Mouse (Mus musculus): ENCODE measurements around the gene Ubap2l. TPM values are rescaled to one million over a fixed set of nuclear protein-coding genes. Genes with fewer than 3 reads are reported as not detected.

Gene Ubap2l
- total RNA-seq, 2 experiments from 2014 or later = 151 to 326 TPM

DNA sequence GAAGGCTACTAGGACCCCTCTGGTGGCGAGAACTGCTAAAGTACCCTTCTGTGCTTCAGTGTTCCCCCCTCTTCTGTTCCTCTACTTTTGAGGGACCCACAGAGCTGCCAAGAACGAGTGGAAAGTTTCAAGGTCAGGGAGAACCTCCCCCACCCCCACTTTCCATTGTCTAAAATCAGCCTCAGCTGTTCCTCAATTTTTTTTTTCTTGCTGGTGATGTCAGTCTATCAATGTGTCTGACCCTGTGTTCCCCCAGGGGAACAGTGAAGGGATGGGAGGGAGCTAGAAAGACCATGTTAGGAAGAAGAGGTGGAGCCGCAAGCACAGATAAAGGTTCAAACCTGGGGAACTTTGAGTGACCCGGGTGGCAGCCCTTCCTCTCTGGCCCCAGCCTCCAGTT, 19.9 kb upstream of the Ubap2l start, which contains the start of gene Tpm3:
Gene Tpm3, plus strand, starts transcription at position 356 of the 400 bp plus-strand sequence.
- no peak for ATAC-seq (replicated peaks; ENCODE audit: low FRiP score, low TSS enrichment, poor library complexity, severe bottlenecking)

DNA sequence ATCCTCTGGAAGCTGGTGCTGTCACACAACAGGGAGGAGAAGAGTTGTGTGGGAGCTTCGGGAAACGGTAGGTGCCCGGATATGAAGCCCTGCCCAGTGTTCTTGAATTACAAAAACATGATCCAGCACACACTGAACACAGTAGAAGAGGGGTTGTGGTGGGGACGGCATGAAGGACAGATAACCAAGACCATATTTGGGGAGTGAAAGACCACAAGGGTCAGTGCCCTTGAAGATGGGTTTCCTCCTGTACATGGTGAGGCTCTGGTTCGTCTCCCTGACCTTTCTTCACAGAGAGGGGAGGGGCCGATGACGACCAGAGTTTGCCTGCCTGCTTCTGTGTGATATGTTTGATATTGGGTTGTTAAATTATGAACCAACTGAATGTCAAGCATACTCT, 17.3 kb upstream of the Ubap2l start:
- no peak for ATAC-seq (replicated peaks; ENCODE audit: low FRiP score, low TSS enrichment, poor library complexity, severe bottlenecking)

DNA sequence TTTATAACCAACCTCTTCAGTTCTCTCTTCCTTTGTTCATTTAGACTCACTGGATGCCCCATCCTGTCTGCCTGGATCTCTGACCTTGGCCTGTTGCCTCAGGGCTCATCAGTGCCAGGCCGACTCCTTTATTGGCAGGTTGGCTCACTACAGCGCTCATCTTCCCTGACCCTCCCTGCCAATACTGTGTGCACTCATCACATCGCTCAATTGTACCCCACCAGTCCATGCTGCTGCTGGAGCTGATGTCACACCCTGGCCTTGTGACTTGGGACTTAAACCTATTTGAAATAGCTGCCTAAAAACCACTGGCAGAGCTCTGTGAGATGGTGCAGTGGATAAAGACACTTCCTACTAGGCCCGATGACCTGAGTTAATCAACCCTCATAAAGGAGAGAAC, 15.4 kb upstream of the Ubap2l start:
- ATAC-seq (replicated peaks; ENCODE audit: low FRiP score, low TSS enrichment, poor library complexity, severe bottlenecking) = no peak

DNA sequence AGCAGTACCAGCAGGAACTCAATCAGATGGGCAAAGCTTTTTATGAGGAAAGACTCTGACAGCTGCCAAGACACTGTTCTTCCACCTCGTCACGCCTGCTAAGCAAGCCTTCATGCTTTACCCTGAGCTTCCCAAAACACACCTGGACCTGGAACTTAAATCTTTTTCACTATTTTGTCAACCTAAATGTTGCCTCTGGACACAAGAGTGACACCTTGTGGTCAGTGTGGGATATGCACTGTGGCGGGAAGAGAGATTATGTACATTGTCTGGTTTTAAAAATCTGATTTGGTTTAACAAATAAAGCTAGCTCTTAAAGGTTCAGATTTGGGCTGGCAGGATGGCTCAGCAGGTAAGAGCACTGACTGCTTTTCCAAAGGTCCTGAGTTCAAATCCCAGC, 13.1 kb upstream of the Ubap2l start:
- peak; percentile 45; the same call in 1 of the 2 replicates for ATAC-seq (replicated peaks; ENCODE audit: low FRiP score, low TSS enrichment, poor library complexity, severe bottlenecking)

DNA sequence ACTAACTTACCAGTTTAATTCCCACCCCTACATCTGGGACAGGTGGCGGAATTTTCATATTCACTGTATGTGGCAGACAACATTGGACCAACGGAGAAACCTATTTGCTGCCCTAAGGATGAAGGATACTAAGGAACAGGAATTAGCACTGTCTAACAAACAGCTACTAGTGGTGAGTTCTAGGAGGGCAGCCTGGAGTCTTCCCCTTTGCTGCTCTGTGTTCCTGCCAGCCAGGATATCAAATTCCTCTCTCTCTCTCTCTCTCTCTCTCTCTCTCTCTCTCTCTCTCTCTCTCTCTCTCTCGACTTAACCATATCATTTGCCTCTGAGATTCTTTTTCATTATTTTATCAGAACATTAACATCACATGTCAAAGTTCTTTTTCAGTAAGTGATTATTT, 12.0 kb upstream of the Ubap2l start:
- ATAC-seq (replicated peaks; ENCODE audit: low FRiP score, low TSS enrichment, poor library complexity, severe bottlenecking) = peak; percentile 55; the same call in 1 of the 2 replicates

DNA sequence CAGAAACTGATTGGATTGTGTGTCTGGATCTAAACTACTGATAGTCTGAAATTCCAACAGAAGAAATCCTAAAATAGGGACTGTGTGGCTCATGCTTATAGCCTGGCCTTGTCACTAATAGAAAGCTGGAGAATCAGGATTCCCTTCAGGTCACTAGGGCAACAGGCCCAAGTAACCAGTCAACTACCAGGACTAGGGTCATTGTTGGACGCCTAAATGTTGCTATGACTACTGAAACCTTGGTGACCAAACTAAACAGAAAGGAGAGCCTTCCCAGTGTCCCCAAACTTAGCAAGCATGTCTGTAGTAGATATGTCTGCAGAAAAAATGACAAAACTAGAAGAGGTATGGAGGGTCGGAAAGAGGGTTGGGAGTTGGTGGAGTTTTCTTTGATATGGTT, 10.1 kb upstream of the Ubap2l start:
- no peak for ATAC-seq (replicated peaks; ENCODE audit: low FRiP score, low TSS enrichment, poor library complexity, severe bottlenecking)

DNA sequence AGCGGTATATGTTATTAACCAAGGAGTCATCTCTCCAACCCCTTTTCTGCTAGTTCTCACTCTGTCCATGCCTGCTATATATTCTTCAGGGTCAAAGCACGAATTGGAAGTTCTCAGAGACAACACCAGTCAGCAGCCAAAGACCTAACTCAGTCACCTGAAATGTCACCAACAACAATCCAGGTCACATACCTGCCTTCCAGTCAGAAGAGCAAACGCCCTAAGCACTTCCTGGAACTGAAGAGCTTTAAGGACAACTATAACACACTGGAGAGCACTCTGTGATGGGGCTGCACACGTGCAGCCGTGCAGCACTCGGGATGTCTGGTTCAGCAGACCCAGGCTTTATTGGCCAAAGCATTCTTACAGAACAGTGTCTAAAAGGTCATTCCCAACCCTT, 9.1 kb upstream of the Ubap2l start:
- ATAC-seq (replicated peaks; ENCODE audit: low FRiP score, low TSS enrichment, poor library complexity, severe bottlenecking) = no peak

DNA sequence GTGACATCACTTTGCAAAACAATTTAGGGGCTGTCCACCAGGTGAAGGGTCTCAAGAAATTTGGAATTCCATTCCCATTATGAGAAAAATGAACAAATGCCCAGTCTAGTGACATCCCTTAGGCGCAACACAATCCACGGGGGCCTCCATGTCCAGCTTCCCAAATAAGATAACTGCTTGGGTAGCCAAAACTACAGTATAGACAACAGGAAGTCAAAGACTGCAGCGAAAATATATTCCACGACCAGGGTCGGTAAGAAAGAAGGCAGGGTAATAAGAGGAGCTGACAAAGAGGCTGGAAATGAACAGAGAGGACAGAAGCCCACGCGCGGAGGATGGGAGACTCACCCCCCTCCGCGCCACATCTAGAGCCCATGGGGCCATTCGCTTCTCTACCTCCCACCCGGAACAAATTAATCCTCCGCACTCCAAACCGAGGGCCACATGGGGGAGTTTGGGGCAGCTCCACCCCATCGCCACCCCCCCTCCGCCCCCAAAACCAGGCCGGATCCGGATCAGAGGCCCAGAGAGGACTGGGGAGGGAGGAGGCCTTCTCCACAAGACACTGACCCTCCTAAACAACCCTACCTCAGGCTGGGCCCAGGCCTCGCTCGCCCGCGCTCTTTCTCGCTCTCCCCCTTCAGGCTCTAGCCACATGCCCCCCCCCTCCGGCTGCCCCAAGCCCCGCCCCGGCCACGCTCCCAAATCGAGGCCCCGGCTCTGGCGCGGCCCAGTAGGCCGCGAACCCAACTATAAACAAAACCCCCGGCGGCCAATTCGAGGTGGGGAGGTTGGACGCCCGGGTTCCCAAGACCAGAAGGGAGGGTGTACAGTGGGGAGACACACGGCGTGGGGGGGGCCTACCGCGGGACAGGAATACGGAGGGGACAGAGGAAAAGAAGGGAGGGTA, 732 bp downstream of the Ubap2l start, which contains the start of gene 4933434E20Rik:
Gene 4933434E20Rik, plus strand, starts transcription at position 196 of the 910 bp plus-strand sequence.
- ATAC-seq (replicated peaks; ENCODE audit: low FRiP score, low TSS enrichment, poor library complexity, severe bottlenecking) = peak; percentile 64

DNA sequence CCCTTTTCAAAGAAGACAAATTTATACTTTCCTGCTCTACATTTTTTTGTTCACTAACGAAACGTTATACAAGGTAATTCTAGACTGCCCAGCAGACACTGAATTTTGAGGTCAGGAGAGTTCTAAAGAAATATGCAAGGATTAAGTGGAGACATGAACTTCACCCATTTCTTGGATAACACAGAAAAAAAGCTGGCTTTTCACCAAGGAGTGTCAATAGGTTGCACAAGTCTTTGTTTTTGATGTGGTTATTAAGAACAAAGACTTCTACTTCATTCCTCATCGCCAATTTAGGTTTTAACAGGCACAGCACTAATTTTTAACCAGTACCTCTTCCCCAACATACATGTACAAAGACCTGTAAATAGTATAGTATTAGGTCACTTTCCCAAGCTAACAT, 2.7 kb downstream of the Ubap2l start:
- no peak for ATAC-seq (replicated peaks; ENCODE audit: low FRiP score, low TSS enrichment, poor library complexity, severe bottlenecking)

DNA sequence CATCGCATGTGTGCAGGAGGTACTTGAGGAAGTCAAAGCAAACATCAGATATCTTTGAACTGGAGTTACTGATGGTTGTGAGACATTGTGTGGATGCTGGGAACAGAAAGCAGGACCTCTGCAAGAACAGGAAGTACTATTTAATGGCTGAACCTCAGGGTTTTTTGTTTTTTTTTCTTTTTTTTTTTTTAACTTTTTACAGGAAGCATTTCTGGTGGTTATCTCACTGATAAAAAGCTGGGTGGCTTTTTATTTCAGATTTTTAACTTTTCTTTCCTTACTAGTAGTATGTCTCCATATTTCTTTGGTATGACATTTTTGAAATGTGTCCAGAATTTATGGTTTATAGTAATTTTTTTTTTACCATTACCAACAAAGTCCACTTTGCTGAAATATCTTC, 16.2 kb downstream of the Ubap2l start:
- no peak for ATAC-seq (replicated peaks; ENCODE audit: low FRiP score, low TSS enrichment, poor library complexity, severe bottlenecking)

DNA sequence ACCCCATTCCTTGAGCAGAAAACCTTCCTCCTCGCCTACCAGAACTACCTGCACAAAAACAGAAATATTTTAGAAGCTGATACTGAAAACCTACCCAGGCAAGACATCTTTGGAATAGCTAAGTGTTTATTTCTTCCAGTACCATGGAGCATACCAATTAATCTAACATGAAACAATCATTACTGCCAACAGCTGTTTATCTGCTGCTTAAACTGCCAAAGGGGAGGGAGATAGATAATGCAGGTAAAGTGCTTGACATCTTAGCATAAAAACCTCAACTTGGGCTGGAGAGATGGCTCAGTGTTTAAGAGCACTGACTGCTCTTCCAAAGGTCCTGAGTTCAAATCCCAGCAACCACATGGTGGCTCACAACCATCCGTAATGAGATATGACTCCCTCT, 17.8 kb downstream of the Ubap2l start:
- 0 out of 2 replicates have a peak, but pooled peaks have one; percentile 37 for ATAC-seq (replicated peaks; ENCODE audit: low FRiP score, low TSS enrichment, poor library complexity, severe bottlenecking)

DNA sequence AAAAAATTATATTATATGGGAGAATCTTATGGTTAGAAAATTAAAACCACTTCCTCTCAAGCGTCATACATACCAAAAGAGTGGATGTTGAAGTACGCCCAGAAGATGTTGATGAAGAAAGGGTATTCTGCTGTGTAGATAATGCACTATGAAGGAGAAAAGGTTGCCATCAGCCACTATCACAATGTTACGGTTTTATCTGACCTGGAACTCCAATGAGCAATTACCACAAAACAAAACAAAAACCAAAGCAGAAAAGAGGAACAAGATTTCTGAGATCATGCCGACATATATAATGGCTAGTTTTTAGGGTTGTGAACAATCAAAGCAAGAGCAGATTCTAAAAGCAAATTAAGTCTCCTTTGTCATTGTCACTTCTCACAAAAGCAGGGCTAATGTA, 35.8 kb downstream of the Ubap2l start:
- ATAC-seq (replicated peaks; ENCODE audit: low FRiP score, low TSS enrichment, poor library complexity, severe bottlenecking) = no peak

DNA sequence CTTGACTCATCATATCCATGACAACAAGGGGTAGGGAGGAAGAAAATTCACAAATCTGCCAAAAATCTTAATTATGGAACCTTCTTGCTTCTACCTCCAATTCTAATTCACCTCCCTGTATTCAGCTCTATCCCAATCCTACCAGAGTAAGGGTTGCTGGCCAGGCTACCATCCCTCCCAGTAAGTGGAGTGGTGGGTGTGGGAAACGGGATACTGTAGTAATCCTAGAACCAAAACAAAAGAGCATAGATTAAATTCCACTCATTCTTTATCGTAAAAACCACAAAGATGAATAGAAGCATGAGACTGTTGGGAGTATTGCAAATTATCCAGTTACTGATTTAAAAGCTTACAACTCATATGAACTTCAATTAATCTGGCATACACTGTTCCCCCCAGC, 42.1 kb downstream of the Ubap2l start:
- no peak for ATAC-seq (replicated peaks; ENCODE audit: low FRiP score, low TSS enrichment, poor library complexity, severe bottlenecking)

DNA sequence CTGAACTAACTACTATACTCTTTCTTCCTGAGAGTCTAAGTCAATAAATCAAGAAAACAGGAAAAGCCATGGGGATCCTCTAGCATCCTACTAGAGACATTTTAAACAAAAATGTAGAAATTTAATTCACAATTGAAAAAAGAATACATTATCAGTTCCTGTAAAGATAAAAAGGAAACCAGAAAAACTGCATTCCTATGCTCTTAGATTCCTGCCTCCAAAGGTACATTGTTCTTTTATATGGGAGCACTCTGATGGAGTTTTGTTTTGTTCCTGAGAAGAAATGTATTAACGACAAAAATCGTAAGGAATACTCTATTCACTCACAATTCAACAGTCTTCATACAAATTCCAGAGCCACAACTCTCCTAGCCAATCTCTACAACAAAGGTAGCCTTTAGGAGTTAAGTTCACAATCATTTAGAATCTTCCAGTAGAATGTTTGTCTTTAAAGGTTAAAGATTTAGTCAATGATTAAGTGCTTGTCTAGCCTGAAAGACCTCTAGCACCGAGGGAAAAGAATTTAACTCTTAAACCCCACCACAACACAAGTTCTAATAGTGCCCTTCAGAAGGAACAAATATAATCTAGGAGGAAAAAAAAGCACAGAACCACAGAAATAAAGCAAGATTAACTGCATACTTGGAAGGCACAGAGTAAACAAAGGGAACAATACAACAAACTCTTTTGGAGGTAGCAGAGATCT, 48.2 kb downstream of the Ubap2l start:
- no peak for ATAC-seq (replicated peaks; ENCODE audit: low FRiP score, low TSS enrichment, poor library complexity, severe bottlenecking)

DNA sequence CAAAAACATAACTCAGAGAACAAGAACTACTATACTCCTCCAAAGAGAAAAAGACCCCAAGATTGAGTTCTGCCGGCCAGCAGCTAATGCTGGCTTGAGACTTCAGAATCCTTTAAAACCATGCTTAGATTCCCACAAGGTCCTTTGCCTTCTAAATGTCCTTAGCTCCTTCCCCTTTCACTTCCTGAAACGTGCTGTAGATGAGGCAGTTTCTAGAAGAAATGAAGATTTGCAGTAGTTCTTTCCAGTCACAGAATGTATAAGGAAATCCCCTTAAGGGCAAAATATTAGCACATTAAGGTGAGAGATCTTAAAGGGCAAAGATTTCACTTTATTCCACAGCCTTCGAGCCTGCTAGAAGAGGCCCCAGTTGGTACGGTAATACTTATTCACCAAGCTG, 52.6 kb downstream of the Ubap2l start:
- ATAC-seq (replicated peaks; ENCODE audit: low FRiP score, low TSS enrichment, poor library complexity, severe bottlenecking) = no peak

DNA sequence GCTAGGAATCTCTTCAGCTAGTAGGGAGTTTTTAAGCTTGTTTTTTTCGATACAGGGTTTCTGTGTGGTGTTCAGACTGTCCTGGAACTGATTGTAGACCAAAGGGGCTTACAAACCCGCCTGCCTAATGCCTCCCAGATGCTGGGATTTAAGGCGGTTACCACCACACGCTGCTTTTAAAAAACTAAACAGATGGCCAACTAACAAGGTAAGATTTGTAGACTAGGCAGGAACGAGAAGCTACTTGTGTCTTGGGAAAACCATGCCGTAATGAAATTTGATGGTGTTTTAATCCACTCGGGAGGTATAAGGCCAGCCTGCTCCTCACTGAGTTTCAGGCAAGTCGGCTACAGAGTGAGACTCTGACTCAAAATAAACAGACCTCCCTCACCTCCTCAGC, 53.3 kb downstream of the Ubap2l start:
- peak; percentile 32 for ATAC-seq (replicated peaks; ENCODE audit: low FRiP score, low TSS enrichment, poor library complexity, severe bottlenecking)

DNA sequence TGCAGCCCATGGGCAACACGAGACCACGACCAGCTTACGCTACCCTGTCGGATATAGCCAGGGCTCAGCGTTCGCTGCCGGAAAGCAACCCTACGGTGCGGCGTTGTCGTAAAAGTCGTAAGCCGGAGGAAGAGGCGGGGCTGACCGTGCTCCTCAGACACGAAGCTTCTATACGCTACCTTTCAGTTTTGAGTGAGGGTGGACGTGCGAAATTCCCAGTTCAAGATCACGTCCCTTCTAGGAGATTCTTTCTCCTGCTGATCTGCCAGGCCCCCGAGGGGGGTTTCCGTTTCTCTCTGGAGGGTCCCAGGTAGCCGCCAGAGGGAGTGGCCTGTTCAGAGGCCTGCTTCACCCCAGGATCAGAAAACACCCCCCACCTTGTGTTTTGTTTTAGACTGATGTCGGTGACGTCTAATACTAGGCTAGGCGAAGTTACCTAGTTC, 53.8 kb downstream of the Ubap2l start, which contains the start of gene Hax1:
Gene Hax1, minus strand, starts transcription at position 169 of the 443 bp plus-strand sequence.
- ATAC-seq (replicated peaks; ENCODE audit: low FRiP score, low TSS enrichment, poor library complexity, severe bottlenecking) = peak; percentile 89

DNA sequence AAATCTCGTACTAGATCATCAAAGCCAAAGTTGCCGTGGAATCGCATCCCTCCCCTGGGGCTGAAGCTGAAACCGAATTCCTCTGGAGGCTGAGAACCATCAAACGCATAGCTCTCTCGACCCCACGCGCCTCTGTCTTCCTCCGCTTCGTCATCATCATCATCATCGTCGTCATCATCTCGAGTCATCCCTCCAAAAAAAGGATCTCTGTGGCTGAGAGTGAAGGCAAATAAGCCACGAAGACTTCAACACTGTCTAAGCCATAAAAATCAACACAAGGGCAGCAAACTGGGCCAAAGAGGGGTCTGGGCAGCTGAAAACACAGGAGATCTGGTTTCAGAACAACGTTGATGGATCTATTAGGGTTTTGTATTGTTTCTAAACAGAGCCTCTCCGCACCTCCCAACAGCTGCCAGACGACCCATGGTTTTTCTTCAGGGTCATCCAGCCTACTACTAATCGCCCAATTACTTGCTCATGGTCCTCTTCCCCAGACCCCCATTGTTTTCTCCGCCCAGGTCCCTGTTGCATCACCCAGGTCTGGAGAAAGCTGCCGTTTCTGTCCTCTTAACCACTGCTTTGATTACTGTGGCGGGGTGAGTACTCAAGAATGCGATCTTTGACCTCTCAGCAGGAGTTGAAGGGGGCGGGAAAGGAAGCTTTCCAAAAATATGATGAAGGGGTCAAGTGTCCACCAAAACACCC, 54.5 kb downstream of the Ubap2l start:
- ATAC-seq (replicated peaks; ENCODE audit: low FRiP score, low TSS enrichment, poor library complexity, severe bottlenecking) = peak; percentile 35; the same call in 1 of the 2 replicates

DNA sequence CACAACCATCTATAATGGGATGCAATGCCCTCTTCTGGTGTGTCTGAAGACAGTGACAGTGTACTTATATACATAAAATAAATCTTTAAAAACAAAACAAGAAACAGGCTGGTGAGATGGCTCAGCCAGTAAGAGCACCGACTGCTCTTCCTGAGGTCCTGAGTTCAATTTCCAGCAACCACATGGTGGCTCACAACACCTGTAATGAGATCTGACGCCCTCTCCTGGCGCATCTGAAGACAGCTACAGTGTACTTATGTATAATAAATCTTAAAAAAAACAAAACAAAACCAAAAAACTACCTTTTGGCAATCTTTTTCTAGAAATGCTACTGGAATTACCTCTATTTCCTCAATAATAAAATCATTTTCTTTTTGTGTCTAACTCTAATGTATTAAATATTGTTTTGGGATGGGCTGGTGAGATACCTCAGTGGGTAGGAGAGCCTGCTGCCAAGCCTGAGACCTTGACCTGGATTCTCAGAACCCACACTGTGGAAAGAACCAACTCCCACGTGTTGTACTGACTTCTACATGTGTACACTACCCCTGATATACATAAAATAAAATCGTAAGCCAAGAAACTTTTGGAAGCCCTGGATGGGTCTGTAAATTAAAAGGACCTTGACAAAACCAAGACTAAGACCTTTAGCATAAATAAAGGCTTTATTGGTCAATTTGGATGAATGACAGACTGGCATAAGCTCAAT, 57.5 kb downstream of the Ubap2l start:
- ATAC-seq (replicated peaks; ENCODE audit: low FRiP score, low TSS enrichment, poor library complexity, severe bottlenecking) = no peak
